9 mouse cellular contexts compared by ENCODE assay signal in the genomic region with DNA sequence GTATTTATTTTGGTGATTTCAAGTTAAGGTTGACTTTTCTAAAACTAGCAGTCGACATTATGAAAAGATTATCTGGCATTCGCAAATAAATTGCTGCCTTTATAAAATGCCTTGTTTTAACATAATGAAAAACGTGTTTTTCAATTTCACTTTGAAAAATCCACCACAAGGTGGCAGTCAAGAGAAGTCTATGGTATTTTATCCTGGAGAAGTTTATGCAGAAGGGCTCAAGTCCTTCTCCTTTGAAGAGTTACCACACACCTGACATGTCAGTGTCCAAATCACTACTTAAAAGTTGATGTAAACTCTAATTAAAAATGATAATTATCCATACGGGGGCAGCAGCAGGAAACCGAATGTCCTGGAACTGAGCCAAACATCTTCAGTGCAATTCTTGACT.
DNase-seq lines count a peak whose midpoint lies in the region; ATAC-seq and TF ChIP-seq lines count a peak whose summit lies in the region.
"Had no signal": no experiment of that assay in that cellular context is flagged by ENCODE, and none has a peak within 500 bp of the region (broad histone marks: within the 10 kb centered on the region; RNA-seq: fewer than 3 reads in every experiment).

No protein-coding gene starts in this region.

- no peaks in the 10 kb centered on the region for H3K4me1 ChIP-seq in limb, embryonic 14.5 days (ENCODE audit: control insufficient read depth, insufficient read depth, low read length)
- peaks cover 8% of the 10 kb centered on the region for H3K4me1 ChIP-seq in limb, embryonic 10.5 days
- H3K4me1 ChIP-seq: liver, embryonic 15.5 days had no signal

- no peaks in the 10 kb centered on the region for H3K27me3 ChIP-seq in limb, embryonic 14.5 days (ENCODE audit: control insufficient read depth, insufficient read depth, low read length)
- H3K27me3 ChIP-seq in limb, embryonic 10.5 days (ENCODE audit: low read depth, poor library complexity, severe bottlenecking) = no peaks in the 10 kb centered on the region
- H3K27me3 ChIP-seq: liver, embryonic 15.5 days had no signal

- no peak overlapping the region for H3K9ac ChIP-seq in limb, embryonic 14.5 days (ENCODE audit: low read depth, low read length, severe bottlenecking)
- H3K9ac ChIP-seq: liver, embryonic 15.5 days had no signal

- H3K4me2 ChIP-seq in limb, embryonic 14.5 days (replicated peaks; ENCODE audit: low read depth, low read length, severe bottlenecking) = no peak overlapping the region
- H3K4me2 ChIP-seq: liver, embryonic 15.5 days had no signal

- H3K36me3 ChIP-seq in limb, embryonic 14.5 days (ENCODE audit: control insufficient read depth, insufficient read depth, low read length) = no peaks in the 10 kb centered on the region
- no peaks in the 10 kb centered on the region for H3K36me3 ChIP-seq in limb, embryonic 10.5 days
- H3K36me3 ChIP-seq: liver, embryonic 15.5 days had no signal

- H3K27ac ChIP-seq in limb, embryonic 14.5 days (replicated peaks; ENCODE audit: low read depth, low read length) = no peak overlapping the region
- H3K27ac ChIP-seq in limb, embryonic 10.5 days = no peak overlapping the region
- H3K27ac ChIP-seq: liver, embryonic 15.5 days had no signal

- no peak for ATAC-seq in limb, embryonic 14.5 days (ENCODE audit: low FRiP score, low read depth)

- H3K9me3 ChIP-seq in limb, embryonic 14.5 days (ENCODE audit: control insufficient read depth, low read length) = no peaks in the 10 kb centered on the region
- no peaks in the 10 kb centered on the region for H3K9me3 ChIP-seq in limb, embryonic 10.5 days (replicated peaks)
- H3K9me3 ChIP-seq: liver, embryonic 15.5 days had no signal

- TF ChIP-seq POLR2A in limb, embryonic 14.5 days (IDR thresholded peaks at IDR 0.05; ENCODE audit: borderline replicate concordance, extremely low read depth, insufficient read depth, insufficient read length) = no peak

- no peak overlapping the region for H3K4me3 ChIP-seq in limb, embryonic 14.5 days (replicated peaks; ENCODE audit: low read length)
- no peak overlapping the region for H3K4me3 ChIP-seq in limb, embryonic 10.5 days
- H3K4me3 ChIP-seq: liver, embryonic 15.5 days had no signal

- WGBS in limb, embryonic 14.5 days = 7% methylated on average over 5 of the region's 5 CpGs
- WGBS in limb, embryonic 10.5 days = 20% methylated on average over 5 of the region's 5 CpGs

- peak; percentile 8 for DNase-seq in cerebellum, adult 8-10 months
- no peak for DNase-seq in cerebellum, adult 11-12 months
- DNase-seq in limb, embryonic 14.5 days (ENCODE audit: low spot score) = peak; percentile 74
- DNase-seq in limb, embryonic 10.5 days (ENCODE audit: low spot score) = no peak
- DNase-seq in cerebellum, postnatal 25 days = peak; percentile 7 to 14
- peak; percentile 5 for DNase-seq in lung, postnatal 25 days (ENCODE audit: low spot score)
- DNase-seq in spleen, adult 18-20 months = no peak
- no peak for DNase-seq in neural tube, embryonic 10.5 days (ENCODE audit: extremely low spot score, low spot score)

Comparison
In these comparisons a context has a peak if more than half of its experiments do, and no peak if none do; other contexts are left out.
1. DNase-seq: peak in cerebellum, adult 8-10 months (single experiment), limb, embryonic 14.5 days (single experiment), cerebellum, postnatal 25 days (2 of 2) and lung, postnatal 25 days (single experiment); none in cerebellum, adult 11-12 months (single experiment), limb, embryonic 10.5 days (single experiment), spleen, adult 18-20 months (0 of 2) and neural tube, embryonic 10.5 days (single experiment).